Mouse (Mus musculus): Measurements from ENCODE around the gene Cyba.
A peak's percentile ranks its signal among the peaks of the same experiment; 100 is the strongest.

Cyba gene

DNA sequence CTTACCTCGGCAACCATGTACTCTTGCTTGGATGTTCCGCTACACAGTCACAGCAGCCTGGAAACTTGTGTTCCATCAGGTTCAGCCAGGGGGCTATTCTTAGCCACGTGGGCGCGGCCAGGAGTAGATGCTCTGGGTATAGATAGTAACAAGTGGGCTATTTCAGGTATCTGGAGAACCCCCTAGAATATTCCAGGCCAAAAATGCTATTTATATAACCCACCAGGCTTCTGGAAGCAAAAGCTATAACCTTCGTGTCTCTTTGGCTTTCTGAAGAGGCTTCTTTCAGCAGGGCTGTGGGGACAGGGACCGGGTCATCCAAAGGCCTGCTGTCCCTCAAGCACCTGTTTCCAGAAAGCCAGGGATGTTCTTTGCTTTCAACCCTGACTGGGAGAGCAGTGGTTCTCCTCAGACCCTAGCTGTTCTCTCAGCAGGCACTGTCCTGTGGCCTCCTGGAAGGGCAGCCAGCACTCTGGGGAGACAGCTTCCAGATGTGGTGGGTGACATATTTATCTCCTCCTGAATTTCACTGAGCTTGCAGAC lies 18.5 kb upstream of the Cyba start:
- DNase-seq (ENCODE audit: low spot score in 2 of 2): no peak

DNA sequence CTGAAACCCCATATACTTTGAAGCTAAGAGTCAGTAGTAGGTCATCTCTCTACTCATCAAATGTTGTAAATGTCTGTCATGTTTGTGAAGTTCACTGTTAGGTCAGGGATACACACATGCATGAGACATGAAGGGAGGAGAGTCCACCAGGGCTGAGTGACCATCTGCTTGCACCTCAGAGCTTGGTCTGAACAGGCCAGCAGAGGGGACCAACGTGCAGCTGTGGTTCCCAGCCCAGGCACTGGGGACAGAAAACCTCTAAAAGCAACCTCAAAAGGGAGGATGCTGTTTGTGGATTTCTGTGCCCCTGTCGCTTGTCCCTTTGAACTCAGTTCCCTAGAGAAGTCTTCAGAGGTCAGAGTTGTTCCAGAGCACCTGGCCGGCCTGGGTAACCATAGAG lies 12.5 kb upstream of the Cyba start:
- no peak for DNase-seq (ENCODE audit: low spot score in 2 of 2)

DNA sequence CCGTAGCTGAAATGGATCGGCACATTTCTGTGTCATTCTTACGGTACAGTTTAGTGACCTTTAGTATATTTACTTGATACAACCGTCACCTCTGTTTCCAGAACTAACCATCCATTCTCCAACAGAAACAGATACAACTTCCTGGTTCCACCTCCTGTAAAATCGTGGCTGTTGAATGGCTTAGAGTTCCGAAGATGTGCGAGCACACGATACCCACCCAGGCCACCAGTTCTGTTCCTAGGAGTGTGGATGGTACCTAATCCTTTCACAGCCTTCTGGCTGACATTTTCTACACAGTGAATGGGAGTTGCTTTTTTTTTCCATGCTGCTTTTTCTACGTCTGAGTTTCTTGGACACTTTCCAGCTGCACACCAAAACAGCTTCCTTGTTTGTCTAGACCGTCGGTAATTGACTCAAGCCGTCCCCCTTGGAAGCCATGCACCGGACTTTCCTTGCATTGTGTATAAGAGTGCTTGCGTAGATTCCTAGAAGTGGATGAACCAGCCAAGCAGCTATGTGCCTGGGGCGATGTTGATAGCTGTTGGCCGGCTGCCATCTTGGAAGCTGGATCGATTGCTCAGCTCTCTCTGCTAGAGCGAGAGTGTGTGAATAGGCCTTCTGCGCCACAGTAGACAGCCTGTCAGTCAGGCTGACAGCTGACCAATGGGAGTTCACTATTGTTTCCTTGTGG lies 11.5 kb upstream of the Cyba start:
- peak; percentile 79 to 86 for DNase-seq (ENCODE audit: low spot score in 2 of 2)

DNA sequence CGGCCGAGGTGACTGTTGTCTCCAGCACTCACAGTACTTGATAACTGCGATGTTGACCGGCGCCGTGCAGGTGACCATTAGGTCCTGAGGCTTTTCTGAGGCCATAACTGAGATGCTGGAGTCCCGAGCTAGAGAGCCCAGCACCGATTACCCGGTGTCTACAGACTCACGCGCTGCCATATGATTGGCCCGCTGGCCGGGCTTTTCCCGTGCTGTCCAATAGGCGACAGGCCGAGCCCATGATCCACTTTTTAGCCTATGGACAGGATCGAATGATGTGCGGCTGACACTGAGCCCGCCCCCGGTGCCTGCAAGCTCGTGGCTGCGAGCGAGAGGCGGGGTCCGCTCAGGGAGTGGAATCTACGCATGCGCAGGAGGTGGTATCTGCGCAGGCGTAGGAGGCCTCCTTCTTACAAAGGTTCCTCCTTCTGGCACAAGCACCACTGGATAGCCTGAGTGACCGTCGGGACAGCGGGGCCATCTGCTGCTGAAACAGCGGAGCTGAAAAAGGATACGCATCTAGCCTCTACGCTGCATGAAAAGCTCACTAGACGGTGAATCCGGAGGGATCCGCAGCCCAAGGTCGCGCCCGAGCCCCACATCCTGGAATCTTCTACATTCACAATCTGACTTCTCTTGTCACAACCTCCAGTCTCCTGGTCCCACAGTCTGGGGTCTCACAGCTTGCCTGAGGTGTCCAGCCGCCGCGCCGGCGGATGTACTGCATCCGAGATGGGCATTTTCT lies 10.7 kb upstream of the Cyba start, which contains the start of gene Mvd:
Gene Mvd (minus strand): TSS at position 161 of the 745 bp plus-strand sequence.
- peak; percentile 99 for DNase-seq (ENCODE audit: low spot score in 2 of 2)

DNA sequence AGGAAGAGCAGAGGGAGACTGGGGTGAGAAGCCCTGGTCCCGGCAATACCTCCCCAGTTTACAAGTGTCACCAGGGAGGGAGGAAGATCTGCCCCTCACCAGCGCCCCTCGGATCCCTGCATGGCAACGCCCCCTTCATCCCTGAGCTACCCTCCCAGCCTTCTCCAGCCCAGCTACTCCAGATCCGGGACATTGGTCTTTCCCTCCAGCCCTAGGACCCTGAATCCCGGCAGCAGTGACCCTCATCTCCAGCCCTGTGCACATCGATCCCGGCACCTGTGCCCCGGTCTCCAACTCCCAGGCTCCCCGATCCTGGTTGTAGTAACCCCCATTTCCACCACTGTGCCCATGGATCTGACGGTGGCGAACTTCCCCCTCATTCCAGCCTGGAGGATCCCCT lies 10.1 kb upstream of the Cyba start:
- DNase-seq (ENCODE audit: low spot score in 2 of 2): no peak

- DNase-seq (ENCODE audit: low spot score in 2 of 2): no peak
These were observed 9.6 kb upstream of the Cyba start for GRCm38 (mm10) chr8:122442356-122442755.

GRCm38 (mm10) chr8:122441326-122441725 lies 8.6 kb upstream of the Cyba start:
- DNase-seq (ENCODE audit: low spot score in 2 of 2): no peak

DNA sequence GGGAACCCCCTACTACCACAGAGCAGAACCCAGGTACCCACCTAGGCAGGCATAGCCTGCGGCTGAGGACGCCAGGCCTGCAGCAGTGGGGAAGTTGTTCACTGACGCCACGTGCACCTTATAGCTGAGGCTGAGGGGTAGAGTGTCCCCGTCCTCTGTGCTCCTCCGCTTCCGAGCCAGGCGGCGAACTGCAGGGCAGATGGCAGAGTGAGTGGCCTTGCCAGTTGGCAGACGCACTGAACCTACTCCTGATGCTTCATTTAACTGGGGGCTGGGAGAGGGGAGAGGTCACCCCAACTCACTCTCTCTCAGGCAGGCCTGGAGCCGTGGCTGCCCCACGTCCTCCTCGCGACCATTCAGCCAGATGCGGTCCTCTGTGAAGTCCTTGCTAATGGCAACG lies 6.6 kb upstream of the Cyba start:
- DNase-seq (ENCODE audit: low spot score in 2 of 2): no peak

GRCm38 (mm10) chr8:122437708-122438331 lies 5.1 kb upstream of the Cyba start:
- DNase-seq (ENCODE audit: low spot score in 2 of 2): no peak

GRCm38 (mm10) chr8:122436586-122437125 lies 3.9 kb upstream of the Cyba start:
- no peak for DNase-seq (ENCODE audit: low spot score in 2 of 2)

- no peak for DNase-seq (ENCODE audit: low spot score in 2 of 2)
These were observed 3.4 kb upstream of the Cyba start for GRCm38 (mm10) chr8:122436146-122436545.

DNA sequence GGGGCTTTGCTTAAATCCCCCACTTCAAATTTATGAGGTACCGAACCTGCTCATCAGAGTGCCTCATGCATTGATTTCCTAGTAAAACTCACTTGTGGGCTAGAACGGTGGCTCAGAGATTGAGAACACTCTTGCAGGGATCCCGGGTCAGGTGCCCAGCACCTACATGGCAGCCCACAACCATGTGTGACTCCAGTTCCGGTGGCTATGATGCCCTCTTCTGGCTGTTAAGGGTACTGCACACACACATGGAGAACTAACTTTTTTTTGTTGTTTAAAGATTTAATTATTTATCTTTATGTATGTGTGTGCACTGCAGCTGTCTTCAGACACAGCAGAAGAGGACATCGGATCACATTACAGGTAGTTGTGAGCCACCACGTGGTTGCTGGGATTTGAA lies 2.6 kb upstream of the Cyba start:
- DNase-seq (ENCODE audit: low spot score in 2 of 2): no peak

- no peak for DNase-seq (ENCODE audit: low spot score in 2 of 2)
These were observed 657 bp upstream of the Cyba start for GRCm38 (mm10) chr8:122433269-122433905.

DNA sequence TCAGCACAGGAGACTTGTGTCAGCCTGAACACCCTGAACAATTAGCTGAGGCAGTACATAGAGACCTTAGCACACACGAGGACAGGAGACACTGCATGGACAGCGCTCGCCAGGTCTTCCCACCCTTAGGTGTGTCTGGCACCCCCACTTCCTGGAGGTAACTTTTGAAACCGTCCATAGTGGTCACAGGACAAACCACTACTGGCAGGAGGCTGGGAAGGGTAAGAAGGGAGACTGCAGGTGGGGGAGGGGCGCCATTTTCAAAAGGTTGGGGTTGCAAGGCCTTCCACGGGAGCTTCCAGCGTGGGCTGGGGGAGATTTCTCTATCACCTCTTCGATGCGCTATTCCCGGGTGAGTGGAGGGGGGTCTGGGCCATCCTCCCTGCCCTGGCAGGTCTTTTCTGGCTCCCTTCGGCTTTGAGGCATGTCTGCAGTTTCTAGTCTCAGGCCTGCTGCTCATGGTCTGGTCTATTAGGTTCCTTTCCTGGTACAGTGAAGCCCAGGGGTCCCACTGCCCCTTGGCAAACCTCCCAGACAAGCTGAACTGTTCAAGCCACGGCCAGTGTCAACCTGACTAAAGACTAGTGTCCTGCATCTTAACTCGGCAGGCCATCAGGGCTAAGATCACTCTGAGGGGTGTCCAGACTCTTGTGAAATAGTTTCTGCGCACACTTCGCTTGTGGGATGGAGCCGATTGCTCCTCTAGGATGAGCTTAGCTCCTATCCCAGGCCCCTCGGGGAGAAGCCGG lies 862 bp downstream of the Cyba start:
- no peak for DNase-seq (ENCODE audit: low spot score in 2 of 2)

- DNase-seq (ENCODE audit: low spot score in 2 of 2): no peak
These were observed 2.1 kb downstream of the Cyba start for GRCm38 (mm10) chr8:122430646-122431045.

- DNase-seq (ENCODE audit: low spot score in 2 of 2): no peak
These were observed 2.6 kb downstream of the Cyba start for GRCm38 (mm10) chr8:122430058-122430636.

- no peak for DNase-seq (ENCODE audit: low spot score in 2 of 2)
These were observed 4.6 kb downstream of the Cyba start for GRCm38 (mm10) chr8:122428163-122428562.

DNA sequence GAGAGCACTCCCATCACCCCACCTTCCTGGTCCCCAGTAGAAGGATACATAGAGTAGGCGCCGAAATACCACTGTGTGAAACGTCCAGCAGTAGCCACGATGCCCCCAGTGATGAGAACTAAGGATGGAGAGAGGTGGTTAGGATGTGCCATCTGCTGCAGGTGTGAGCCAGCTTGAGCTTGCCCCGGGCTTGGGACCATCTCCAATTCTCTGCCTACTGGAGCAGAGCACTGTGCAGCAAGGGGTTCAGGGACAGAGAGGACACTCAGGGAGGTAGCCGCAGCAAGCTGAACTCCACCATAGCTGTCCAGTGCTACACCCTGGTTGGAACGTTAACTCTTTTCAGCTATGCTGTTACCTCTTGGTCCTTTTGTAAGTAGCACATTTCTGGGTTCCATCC lies 5.1 kb downstream of the Cyba start:
- DNase-seq (ENCODE audit: low spot score in 2 of 2): no peak

- no peak for DNase-seq (ENCODE audit: low spot score in 2 of 2)
These were observed 6.6 kb downstream of the Cyba start for GRCm38 (mm10) chr8:122426145-122426544.

- no peak for DNase-seq (ENCODE audit: low spot score in 2 of 2)
These were observed 9.1 kb downstream of the Cyba start for GRCm38 (mm10) chr8:122423659-122424058.

DNA sequence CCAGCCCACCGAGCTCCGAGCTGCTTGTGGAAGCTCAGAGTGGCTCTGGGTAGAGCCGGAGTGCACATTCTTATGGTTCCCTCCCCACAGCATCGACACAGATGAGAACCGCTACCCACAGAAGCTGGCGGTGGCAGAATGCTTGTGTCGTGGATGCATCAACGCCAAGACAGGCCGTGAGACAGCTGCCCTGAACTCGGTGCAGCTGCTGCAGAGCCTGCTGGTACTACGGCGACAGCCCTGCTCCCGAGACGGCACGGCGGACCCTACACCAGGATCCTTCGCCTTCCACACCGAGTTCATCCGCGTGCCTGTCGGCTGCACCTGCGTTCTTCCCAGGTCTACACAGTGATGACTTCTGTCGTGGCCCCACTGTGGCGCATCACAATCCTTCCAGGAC lies 9.5 kb downstream of the Cyba start:
- DNase-seq (ENCODE audit: low spot score in 2 of 2): no peak

Data from right cerebral cortex, adult 2 months (tissue).